Mouse (Mus musculus) layer of hippocampus, adult 6 months (tissue): ENCODE measurements around the gene Wbp1. TPM values are rescaled to one million over a fixed set of nuclear protein-coding genes. Genes with fewer than 3 reads are reported as not detected.

Experiments
- long read RNA-seq, 2 experiments: library from polyadenylated mRNA; unstranded; transcript quantifications; one replicate each; pipeline ENCODE4 v2.0.0; 2019 to 2020
- microRNA-seq: library from miRNA; unstranded; fragments of <30 nt; microRNA quantifications from one replicate; pipeline ENCODE4 v1.2.0, GENCODE M21; 2020
- polyA plus RNA-seq: library from polyadenylated mRNA; unstranded; fragments of <200 nt; fragmentation: Nextera tagmentation; gene quantifications from 2 replicates; pipeline ENCODE4 v1.2.3, GENCODE M21; 2021

Gene Wbp1
- 28.4 and 32.2 TPM in 2 replicates for polyA plus RNA-seq
- long read RNA-seq, experiment 1, transcript Wbp1-201 (5 exons, 1,419 nt), result major isoform, 10 of 30 reads
- long read RNA-seq, experiment 1, transcript Wbp1-207 (5 exons, 981 nt), result minor isoform, 6 of 30 reads
- long read RNA-seq, experiment 1, partial matches to known transcripts, result 5 of 30 reads
- long read RNA-seq, experiment 1, other reads (novel, unspliced or antisense), result 9 of 30 reads
- long read RNA-seq, experiment 2, transcript Wbp1-201 (5 exons, 1,419 nt), result major isoform, 33 of 55 reads
- long read RNA-seq, experiment 2, partial matches to known transcripts, result 6 of 55 reads
- long read RNA-seq, experiment 2, other reads (novel, unspliced or antisense), result 8 of 55 reads

DNA sequence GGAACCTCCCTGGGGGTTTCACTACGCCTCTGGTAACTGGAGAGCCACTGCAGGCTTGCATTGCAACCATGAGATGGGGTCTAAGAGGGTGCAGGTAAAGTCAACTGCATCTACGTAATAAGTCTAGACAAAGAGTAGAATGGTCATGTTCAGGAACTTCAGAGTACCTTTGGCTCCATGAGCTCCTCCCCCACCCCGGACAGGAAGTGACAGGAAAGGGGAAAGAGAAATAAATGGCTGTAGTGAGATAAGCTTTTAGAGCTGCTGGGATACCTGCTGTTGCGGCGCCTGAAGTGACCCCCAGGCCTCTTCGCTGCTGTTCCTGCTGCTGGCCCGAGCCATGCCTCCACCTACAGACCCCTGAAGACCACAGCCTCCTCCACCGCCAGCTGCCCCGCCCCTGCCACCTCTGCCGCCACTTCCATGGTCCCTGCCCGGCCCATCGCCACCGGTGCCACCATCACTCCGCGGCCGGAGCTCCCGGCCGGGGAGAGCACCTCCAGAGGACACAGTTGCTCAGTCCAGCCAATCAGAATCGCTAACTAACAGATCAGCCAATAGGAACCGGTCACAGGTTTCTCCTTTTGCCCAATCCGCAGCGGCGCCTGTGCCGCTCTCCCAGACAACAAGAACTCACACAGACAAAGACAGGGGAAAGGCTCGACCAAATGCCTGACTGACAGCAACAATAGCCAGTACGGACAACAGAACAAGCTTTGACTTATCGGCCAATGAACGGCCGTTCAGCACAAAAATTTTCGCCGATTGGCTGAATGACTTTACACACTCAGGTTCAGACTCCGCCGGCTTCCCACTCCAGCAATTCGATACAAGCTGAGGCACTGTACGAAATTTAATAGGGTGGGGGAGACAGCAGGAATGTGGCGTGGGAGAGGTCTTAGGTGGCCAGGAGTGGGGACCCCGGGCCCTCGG lies at the start of gene Wbp1:
Gene Wbp1, minus strand, starts transcription at position 630 of the 933 bp plus-strand sequence.

DNA sequence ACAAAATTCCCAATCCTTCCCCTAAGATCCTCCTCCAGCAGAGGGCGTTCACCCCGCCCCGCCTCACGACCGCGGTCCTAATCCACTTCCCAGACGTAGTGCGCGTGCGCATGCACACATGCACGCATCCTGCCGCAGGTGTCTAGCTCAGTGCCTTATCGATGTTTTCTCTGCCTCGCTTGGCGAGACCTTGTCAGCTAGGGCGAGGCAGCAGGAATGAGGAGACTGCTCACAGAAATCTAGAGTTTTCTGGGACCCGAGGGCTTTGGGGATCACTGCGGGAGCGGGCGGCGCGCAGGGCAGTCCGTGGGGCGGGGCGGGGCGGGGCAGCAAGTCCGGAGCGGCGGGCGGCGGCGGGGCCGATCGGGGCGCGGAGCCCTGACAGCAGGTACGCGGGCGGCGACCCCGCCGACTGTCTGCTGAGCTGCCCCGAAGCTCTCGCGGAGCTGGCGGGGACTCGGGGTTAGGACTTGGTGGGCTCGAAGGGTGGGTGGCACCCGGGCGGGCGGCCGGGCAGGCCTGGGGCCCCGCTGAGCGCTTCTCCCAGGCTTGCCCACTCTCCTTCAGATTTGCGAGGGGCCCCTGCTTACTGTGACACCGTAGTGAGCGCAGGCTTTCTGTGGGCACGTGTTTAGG lies 44.4 kb upstream of the Wbp1 start, which contains the start of gene Dctn1:
Gene Dctn1, plus strand, starts transcription at position 314 of the 636 bp plus-strand sequence.

DNA sequence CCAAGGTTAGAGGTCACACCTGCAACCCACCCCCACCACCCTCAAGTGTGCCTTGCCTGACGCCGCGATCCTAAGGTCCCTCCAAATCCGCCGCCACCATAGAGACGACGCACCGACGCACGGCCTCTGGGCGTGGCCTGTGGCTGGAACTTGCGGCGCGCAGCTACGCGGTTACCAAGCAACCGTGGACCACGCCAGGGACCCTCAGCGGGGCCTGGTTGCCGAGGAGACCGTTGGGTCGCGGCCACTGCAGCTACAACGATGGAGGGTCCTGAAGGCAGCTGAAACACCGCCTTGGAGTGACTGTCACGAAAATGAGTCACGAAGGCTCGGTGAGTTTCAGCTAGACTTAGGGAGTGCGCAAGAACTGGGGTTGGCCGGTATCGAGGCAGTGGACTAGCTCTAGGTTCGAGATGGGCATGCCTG lies 34.9 kb upstream of the Wbp1 start, which contains the start of the genes Wdr54 and 1700003E16Rik:
Gene Wdr54, minus strand, starts transcription at position 139 of the 426 bp plus-strand sequence.
Gene 1700003E16Rik, plus strand, starts transcription at position 146 of the 426 bp plus-strand sequence.

DNA sequence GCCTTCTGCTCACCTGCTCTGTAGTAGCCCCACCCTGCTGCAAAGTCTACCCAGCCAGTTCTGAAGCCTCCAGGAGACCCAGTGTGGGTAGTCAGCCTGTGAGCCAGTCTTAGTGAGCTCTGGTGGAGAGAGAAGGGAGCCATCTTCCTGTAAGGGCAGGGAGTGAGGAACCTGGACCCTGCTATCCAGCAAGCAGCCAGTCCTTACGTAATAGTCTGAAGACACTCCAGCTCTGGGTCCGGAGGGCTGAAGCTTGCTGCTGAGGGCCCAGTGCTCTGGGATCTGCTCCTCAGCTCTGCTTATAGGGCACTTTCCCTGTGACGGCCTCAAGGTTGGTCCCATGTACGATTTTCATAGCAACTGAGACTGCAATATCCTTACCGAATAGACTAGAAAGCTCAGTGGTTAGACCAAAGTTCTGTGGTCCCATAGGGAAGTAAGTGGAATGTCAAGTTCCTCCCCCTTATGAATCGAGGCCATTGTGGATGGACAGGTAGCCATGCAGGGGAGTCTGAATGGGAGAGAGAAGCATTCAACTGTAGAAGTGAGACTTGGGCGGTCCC lies 13.7 kb upstream of the Wbp1 start, which contains the start of gene Rtkn:
Gene Rtkn, plus strand, starts transcription at position 513 of the 563 bp plus-strand sequence.

DNA sequence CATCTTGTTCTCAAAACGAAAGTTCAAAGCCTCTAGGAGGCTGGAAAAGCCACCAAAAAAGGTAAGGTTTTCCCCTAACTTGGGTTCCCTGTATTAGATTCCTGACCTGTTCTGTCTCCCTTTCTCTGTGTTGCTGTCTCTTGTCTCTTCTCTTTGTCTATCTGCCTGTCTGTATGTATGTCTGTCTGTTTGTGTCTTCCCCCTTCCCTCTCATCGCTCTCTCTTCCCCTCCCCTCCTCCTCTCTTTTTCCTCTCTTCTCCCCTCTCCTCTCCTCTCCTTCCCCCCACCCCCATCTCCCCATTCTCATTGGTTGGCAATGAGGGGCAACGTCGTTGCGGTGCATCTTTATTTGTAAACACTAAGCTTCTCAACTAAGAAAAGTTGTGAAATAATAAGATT lies 4.0 kb upstream of the Wbp1 start, which contains the start of gene Ino80b:
Gene Ino80b, minus strand, starts transcription at position 101 of the 400 bp plus-strand sequence.

DNA sequence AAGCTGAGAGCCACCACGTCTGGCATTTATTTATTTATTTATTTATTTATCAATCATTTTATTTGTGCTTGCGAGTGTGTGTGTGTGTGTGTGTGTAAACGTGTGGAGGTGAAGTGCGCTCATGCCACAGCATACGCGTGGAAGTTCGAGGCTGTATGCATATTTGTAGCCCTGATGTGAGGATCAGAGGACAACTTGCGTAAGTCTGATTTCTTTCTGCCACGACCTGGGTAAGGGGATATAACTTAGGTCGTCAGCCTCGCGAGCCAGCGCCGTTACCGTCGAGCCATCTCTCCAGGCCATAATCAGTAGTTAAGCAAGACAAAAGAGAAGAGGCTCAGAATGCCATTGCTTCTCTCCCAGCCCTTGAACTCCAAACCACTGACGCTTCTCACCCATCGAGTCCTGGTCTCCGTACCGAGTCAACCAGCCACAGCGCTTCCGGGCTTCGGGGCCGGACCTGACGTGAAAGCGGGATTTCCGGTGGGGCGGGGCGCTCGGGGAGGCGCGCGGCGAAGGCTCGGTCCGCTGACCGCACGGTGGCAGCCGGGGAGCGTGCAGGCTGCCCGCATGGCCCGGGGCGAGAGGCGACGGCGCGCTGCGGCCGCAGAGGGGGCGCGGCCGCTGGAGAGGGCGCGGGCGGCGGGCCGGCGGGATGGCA lies 6.2 kb downstream of the Wbp1 start, which contains the start of gene Mogs:
Gene Mogs, plus strand, starts transcription at position 486 of the 661 bp plus-strand sequence.

DNA sequence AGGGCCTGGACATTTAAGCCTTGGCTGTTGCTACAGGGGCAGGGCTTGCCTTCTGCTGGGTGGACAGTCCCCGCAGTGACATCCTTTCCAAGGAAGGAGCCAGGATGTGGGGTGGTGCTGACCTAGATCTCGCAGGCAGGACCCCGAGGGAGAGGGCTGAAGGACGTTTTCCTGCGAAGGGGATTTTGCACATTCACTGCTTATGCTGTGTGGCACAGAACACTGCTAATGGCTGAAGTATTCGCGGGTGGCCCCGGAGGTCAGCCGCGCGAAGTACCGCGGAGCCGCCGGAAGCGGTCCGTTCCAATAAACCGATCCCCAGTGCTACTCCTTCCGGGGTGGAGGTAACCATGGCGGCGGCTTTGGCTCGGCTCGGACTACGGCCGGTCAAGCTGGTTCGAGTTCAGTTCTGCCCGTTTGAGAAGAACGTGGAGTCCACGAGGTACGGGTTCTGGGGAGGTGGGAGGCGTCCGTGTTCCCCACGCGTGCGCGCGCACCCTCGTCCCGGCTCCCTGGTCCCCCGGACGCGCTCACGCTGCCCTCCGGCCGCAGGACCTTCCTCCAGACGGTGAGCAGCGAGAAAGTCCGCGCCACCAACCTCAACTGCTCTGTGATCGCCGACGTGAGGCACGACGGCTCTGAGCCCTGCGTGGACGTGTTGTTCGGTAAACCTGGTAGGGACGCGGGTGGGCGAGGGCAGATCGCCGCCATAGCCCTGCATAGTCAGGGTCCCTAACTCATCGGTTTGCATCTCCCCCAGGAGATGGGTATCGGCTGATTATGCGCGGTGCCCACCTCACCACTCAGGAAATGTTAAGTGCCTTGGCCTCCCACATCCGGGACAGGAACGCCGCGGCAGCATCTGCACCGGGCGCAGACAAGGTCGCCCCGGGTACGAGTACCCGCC lies 12.3 kb downstream of the Wbp1 start, which contains the start of gene Mrpl53:
Gene Mrpl53, plus strand, starts transcription at position 279 of the 907 bp plus-strand sequence.

DNA sequence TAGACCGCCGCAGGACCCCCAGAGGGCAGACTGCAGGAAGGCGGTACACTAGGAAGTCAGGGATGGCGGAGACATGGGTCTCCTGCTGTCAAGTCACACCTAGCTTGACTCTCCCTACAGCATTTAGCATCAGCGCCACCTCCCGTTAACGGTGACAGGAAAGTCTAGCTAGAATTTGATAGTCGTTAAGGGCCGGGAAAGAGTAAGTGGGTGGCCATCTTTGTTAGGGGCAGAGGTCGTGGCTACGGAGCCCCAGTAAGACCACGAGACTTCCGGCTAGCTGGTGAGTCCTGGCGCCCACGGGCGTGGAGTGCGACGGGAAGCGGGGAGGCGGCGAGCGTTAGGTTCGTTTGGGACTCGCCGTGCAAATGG lies 20.1 kb downstream of the Wbp1 start, which contains the start of the genes Ccdc142 and Gm42688:
Gene Ccdc142, plus strand, starts transcription at position 286 of the 372 bp plus-strand sequence.
Gene Gm42688, plus strand, starts transcription at position 302 of the 372 bp plus-strand sequence.

DNA sequence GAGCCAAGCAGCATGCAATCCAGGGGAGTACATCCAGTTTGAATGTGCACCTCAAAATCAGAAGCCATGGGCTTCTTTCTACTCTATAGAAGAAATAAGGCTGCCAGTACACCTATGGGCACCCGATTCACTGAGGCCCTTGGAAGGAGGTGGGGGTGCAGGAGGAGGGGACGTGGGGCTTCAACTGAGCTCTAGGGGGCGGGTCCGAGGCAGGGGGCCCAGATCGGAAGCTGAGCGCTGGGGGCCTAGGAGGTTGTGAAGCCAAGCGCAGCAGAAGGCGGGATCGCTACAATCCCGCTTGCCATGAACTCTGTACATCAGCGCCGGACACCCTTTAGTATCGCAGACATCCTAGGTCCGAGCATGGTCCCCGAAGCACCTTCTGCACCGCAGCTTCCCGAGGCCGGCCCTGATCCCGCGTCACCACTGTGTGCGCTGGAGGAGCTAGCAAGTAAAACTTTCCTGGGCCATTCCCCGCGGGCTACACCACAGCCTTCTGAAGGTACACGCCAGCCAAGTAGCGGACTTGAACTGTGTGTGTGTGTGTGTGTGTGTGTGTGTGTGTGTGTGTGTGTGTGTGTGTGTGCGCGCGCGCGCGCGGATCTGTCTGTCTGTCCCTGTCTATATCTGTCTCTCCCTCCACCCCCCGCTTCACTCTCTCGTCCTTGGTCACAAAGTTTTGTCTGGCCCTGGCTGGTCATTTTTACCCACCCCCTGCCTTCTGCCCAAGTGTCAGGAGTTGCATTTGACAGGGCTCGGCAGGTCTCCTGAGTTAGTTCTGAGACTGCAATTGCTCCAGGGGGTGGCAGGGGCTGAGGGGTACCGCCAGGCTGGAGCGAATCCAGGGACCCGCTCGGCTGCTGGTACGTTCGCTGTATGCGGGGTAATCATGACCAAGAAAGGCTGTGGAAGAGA lies 35.0 kb downstream of the Wbp1 start, which contains the start of gene Lbx2:
Gene Lbx2, plus strand, starts transcription at position 247 of the 915 bp plus-strand sequence.

DNA sequence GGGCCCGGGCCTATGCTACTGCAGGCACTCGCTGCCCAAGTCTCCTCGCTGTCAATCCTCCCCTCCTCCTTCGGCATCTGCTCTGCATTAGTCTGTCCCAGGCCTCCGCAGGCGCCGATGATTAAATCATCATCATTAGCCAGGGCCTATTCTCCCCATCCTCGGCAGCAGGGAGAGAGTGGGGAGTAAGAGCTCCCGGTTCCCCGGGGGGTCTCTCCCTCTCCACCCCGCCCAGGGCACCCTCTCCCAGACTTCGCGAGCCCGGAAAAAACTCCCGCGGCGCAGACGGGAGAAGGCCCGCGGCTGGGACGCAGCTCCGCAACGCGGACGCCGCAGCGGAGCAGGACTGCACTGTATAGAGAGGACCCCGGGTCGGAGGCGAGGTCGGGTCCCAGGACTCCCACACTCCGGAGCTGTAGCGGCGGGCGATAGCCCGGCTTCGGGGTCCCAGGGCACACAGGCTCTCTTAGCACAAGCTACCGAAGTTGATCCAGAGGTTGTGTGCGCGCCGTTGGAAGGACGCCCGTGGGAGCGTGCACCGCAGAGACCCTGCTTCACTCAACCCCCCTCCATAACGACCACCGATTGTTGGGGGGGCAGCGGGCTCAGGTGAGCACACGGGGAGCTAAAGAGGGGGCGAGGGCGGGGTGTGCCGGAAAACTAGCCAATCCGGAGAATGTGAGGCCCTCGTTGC lies 43.6 kb downstream of the Wbp1 start, which contains the start of gene Pcgf1:
Gene Pcgf1, plus strand, starts transcription at position 240 of the 694 bp plus-strand sequence.

DNA sequence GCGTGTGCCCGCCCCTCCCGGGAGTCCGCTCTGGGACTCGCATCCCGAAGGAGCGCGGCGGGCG lies 51.3 kb downstream of the Wbp1 start, which contains the start of gene Tlx2:
Gene Tlx2, minus strand, starts transcription at position 47 of the 64 bp plus-strand sequence.

Small RNA genes within 50 kb of the gene (microRNA-seq; reads per million reads assigned to microRNA genes)
- not detected for gene Mir3470a

Other genes with a start within 250 kb of the Wbp1 start
- 13.3 and 16.3 TPM in 2 replicates for gene Sema4f, start 181.8 kb downstream of the Wbp1 start, polyA plus RNA-seq
- 0.10 and 0.11 TPM in 2 replicates for gene M1ap, start 174.7 kb downstream of the Wbp1 start, polyA plus RNA-seq
- gene Dok1, start 88.1 kb downstream of the Wbp1 start, polyA plus RNA-seq, result 1.0 and 2.4 TPM in 2 replicates
- 2.1 and 2.7 TPM in 2 replicates for gene Loxl3, start 87.4 kb downstream of the Wbp1 start, polyA plus RNA-seq
- 69.0 and 92.6 TPM in 2 replicates for gene Aup1, start 67.0 kb downstream of the Wbp1 start, polyA plus RNA-seq
- 34.7 and 37.5 TPM in 2 replicates for gene Htra2, start 66.3 kb downstream of the Wbp1 start, polyA plus RNA-seq
- 0.18 and 0.25 TPM in 2 replicates for gene Dqx1, start 63.7 kb downstream of the Wbp1 start, polyA plus RNA-seq
- 0.41 TPM in 1 of 2 replicates, not detected in the other for gene Tlx2, start 51.3 kb downstream of the Wbp1 start, polyA plus RNA-seq
- gene Pcgf1, start 43.7 kb downstream of the Wbp1 start, polyA plus RNA-seq, result 23.7 and 27.1 TPM in 2 replicates
- gene Lbx2, start 35.2 kb downstream of the Wbp1 start, polyA plus RNA-seq, result 0.93 and 1.4 TPM in 2 replicates
- 0.67 and 0.70 TPM in 2 replicates for gene Ccdc142, start 20.0 kb downstream of the Wbp1 start, polyA plus RNA-seq
- 0.80 and 0.90 TPM in 2 replicates for gene Gm42688, start 19.9 kb downstream of the Wbp1 start, polyA plus RNA-seq
- 146 and 148 TPM in 2 replicates for gene Mrpl53, start 12.5 kb downstream of the Wbp1 start, polyA plus RNA-seq
- 2.2 and 2.8 TPM in 2 replicates for gene Mogs, start 6.1 kb downstream of the Wbp1 start, polyA plus RNA-seq
- 9.7 and 11.3 TPM in 2 replicates for gene Ino80b, start 3.9 kb upstream of the Wbp1 start, polyA plus RNA-seq
- 45.2 and 50.6 TPM in 2 replicates for gene Rtkn, start 13.9 kb upstream of the Wbp1 start, polyA plus RNA-seq
- gene Wdr54, start 34.8 kb upstream of the Wbp1 start, polyA plus RNA-seq, result 20.7 and 21.5 TPM in 2 replicates
- gene 1700003E16Rik, start 34.8 kb upstream of the Wbp1 start, polyA plus RNA-seq, result 32.0 and 43.1 TPM in 2 replicates
- 119 and 123 TPM in 2 replicates for gene Dctn1, start 44.4 kb upstream of the Wbp1 start, polyA plus RNA-seq
- gene Slc4a5, start 98.3 kb upstream of the Wbp1 start, polyA plus RNA-seq, result 0.14 and 9.7 TPM in 2 replicates
- 15.1 and 16.7 TPM in 2 replicates for gene Mthfd2, start 204.3 kb upstream of the Wbp1 start, polyA plus RNA-seq
- 18.2 and 18.6 TPM in 2 replicates for gene Mob1a, start 204.5 kb upstream of the Wbp1 start, polyA plus RNA-seq
- 234 and 271 TPM in 2 replicates for gene Bola3, start 227.6 kb upstream of the Wbp1 start, polyA plus RNA-seq